Mouse (Mus musculus) olfactory bulb, adult 2 months (tissue): Measurements from ENCODE around the gene Cntn4.

ENCODE experiments used
- CTCF ChIP-seq: fragments of 200-500 bp; IDR thresholded peaks from 2 replicates; pipeline ENCODE4 v1.5.1; 2012; ENCODE audit warnings: low read depth, mild to moderate bottlenecking, low read length, moderate library complexity; ENCODE audit not compliant: insufficient read depth
- POLR2A ChIP-seq: fragments of 200-500 bp; IDR thresholded peaks from 2 replicates; pipeline ENCODE4 v1.6.1; 2012; ENCODE audit warnings: mild to moderate bottlenecking, low read depth, low read length, moderate library complexity; ENCODE audit not compliant: insufficient read depth

- TF ChIP-seq CTCF (no peak), POLR2A (no peak)
These were observed 1028.1 kb downstream of the Cntn4 start for GRCm38 (mm10) chr6:106705506-106706035.
